Comparison of ENCODE assay signal across 13 mouse cellular contexts in the genomic region with DNA sequence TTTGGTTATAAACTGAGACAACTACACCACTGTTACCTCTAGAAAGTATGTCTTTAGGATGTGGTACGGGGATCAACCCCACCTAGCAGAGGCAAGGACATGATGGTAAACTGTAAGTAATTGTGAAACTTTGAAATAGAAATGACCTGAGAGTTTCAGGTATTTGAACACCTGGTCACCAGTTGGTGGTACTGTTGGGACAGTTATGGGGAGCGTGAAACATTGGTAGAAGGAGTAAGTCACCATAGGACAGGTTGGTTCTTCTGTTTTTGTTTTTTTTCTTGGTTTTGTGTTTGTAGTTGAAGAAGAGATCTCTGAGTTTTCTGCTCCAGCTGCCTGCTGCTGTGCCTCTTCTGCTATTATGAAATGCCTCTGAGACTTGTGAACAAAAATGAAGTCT.
"Had no signal": no experiment of that assay in that cellular context is flagged by ENCODE, and none has a peak within 500 bp of the region (broad histone marks: within the 10 kb centered on the region; RNA-seq: fewer than 3 reads in every experiment).

No protein-coding gene starts in this region.

- H3K27me3 ChIP-seq: limb, embryonic 12.5 days; liver, embryonic 13.5 days; lung, embryonic 15.5 days; midbrain, embryonic 13.5 days had no signal

- H3K4me1 ChIP-seq: limb, embryonic 12.5 days; liver, embryonic 13.5 days; lung, embryonic 15.5 days; midbrain, embryonic 13.5 days had no signal

- H3K4me3 ChIP-seq: layer of hippocampus, adult 2 months; limb, embryonic 12.5 days; liver, embryonic 13.5 days; lung, embryonic 15.5 days; midbrain, embryonic 13.5 days had no signal

- H3K27ac ChIP-seq: layer of hippocampus, adult 2 months; limb, embryonic 12.5 days; liver, embryonic 13.5 days; lung, embryonic 15.5 days; midbrain, embryonic 13.5 days had no signal

- H3K9me3 ChIP-seq: limb, embryonic 12.5 days; liver, embryonic 13.5 days; lung, embryonic 15.5 days; midbrain, embryonic 13.5 days had no signal

- DNase-seq: kidney, adult 18-20 months; kidney, postnatal 10 days; kidney, postnatal 4 days; liver; liver, embryonic 13.5 days; liver, postnatal 0 days; lung, postnatal 14 days; right cerebral cortex, postnatal 4 days; thymus, postnatal 4 days had no signal

- H3K4me2 ChIP-seq: limb, embryonic 12.5 days; liver, embryonic 13.5 days; lung, embryonic 15.5 days; midbrain, embryonic 13.5 days had no signal

- H3K36me3 ChIP-seq: limb, embryonic 12.5 days; liver, embryonic 13.5 days; lung, embryonic 15.5 days; midbrain, embryonic 13.5 days had no signal

- ATAC-seq: liver, postnatal 0 days; midbrain, embryonic 13.5 days had no signal

- H3K9ac ChIP-seq: limb, embryonic 12.5 days; liver, embryonic 13.5 days; liver, postnatal 0 days; lung, embryonic 15.5 days; midbrain, embryonic 13.5 days had no signal
